Mouse (Mus musculus): ENCODE data around the gene Nop53. TPM values are rescaled to one million over a fixed set of nuclear protein-coding genes. Genes with fewer than 3 reads are reported as not detected.

The Nop53 gene
- polyA plus RNA-seq, 1 experiment = 98.1 TPM

DNA sequence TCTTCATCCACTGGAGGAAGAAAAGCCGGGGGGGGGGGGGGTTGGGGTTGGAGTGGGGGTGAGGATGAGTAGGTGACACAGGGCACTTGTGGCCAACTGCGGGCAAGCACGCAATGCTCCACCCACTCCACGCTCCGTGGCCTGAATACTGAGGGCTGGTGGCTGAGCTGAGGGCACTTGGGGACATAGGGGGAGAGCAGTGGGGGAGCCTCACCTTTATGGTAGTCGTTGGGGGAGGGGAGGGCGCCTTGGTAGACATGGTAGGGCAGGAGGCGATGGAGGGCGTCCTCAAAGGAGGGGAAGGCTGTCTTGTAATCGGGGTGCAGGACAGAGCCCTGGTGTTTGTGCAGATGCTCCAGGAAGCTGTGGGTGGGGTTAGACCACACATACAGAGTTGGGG is 29.6 kb upstream of the Nop53 start:
- Histone ChIP-seq H3K27ac (ENCODE audit: insufficient read depth, low read length) (no peak overlapping the region), H3K4me1 (ENCODE audit: control insufficient read depth, insufficient read depth, low read length) (no peaks in the 10 kb centered on the region)
- TF ChIP-seq CTCF (IDR thresholded peaks at IDR 0.05; ENCODE audit: borderline replicate concordance, insufficient read depth, low read length) (no peak), POLR2A (IDR thresholded peaks at IDR 0.05; ENCODE audit: low read depth, low read length) (no peak)

DNA sequence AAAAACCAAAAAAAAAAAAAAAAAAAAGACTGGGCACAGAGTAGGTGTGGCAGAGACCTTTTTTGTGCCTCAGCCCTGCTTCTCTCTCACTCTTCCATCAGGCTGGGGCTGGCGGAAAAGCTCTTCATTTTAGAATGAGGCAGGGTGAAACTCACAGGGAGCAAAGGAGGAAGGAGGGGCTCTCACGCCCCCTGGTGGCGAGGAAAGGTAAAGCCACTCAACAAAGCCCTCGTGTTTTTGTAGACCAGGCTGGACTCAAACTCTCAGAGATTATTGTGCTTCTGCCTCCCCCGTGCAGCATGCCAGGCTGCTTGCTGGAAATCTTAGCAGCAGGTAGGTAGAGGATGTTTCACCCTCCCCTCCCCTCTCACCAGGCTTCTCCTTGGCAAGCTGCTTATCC is 28.8 kb upstream of the Nop53 start:
- Histone ChIP-seq H3K4me1 (ENCODE audit: control insufficient read depth, insufficient read depth, low read length) (no peaks in the 10 kb centered on the region), H3K4me3 (ENCODE audit: insufficient read depth, low read length) (no peak overlapping the region), H3K27ac (ENCODE audit: insufficient read depth, low read length) (no peak overlapping the region)
- TF ChIP-seq POLR2A (IDR thresholded peaks at IDR 0.05; ENCODE audit: low read depth, low read length) (no peak), CTCF (IDR thresholded peaks at IDR 0.05; ENCODE audit: borderline replicate concordance, insufficient read depth, low read length) (peak; percentile 74)

More for the DNA sequence above, 29.6 kb upstream of the Nop53 start:
- H3K4me3 ChIP-seq (ENCODE audit: insufficient read depth, low read length) = no peak overlapping the region

DNA sequence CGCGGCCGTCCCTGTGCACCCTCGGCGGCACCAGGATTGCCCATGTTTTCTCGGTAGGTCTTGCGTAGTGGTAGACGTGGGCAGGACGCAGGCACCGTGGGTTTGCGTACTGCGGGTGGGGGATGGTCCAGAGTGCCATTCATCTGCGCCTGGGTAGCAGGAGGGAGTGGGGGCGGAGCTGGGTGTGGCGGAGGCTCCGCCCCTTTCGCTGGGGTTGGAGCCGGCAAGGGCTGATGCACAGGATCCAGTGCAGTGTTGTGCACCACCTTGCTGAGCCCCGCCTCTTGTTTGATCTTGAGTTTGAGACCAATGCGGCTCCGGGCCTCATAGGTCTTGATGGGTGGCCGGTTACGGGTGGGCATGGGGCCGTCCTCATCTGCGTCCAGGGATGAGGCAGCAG is 26.4 kb upstream of the Nop53 start:
- Histone ChIP-seq H3K4me1 (ENCODE audit: control insufficient read depth, insufficient read depth, low read length) (no peaks in the 10 kb centered on the region), H3K4me3 (ENCODE audit: insufficient read depth, low read length) (no peak overlapping the region), H3K27ac (ENCODE audit: insufficient read depth, low read length) (no peak overlapping the region)
- no peak for TF ChIP-seq CTCF (IDR thresholded peaks at IDR 0.05; ENCODE audit: borderline replicate concordance, insufficient read depth, low read length)
- no peak for TF ChIP-seq POLR2A (IDR thresholded peaks at IDR 0.05; ENCODE audit: low read depth, low read length)

DNA sequence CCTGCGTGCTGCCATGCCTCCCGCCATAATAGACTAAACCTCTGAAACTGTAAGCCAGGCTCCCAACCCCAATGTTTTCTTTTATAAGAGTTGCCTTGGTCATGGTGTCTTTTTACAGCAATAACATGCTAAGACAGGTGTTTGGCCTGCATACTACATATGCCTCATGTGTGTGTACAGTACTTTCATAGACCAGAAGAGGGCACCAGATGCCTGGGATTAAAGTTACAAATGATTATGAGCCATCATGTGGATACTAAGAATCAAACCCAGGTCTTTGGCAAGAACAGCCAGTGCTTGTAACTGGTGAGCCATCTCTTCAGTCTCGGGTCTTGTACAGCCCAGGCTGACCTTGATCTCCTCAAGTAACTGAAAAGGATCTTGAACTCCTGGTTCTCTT is 23.8 kb upstream of the Nop53 start:
- Histone ChIP-seq H3K4me3 (ENCODE audit: insufficient read depth, low read length) (no peak overlapping the region), H3K27ac (ENCODE audit: insufficient read depth, low read length) (no peak overlapping the region), H3K4me1 (ENCODE audit: control insufficient read depth, insufficient read depth, low read length) (peaks cover 3% of the 10 kb centered on the region; the same call in 1 of the 2 replicates)
- TF ChIP-seq CTCF (IDR thresholded peaks at IDR 0.05; ENCODE audit: borderline replicate concordance, insufficient read depth, low read length) = no peak

DNA sequence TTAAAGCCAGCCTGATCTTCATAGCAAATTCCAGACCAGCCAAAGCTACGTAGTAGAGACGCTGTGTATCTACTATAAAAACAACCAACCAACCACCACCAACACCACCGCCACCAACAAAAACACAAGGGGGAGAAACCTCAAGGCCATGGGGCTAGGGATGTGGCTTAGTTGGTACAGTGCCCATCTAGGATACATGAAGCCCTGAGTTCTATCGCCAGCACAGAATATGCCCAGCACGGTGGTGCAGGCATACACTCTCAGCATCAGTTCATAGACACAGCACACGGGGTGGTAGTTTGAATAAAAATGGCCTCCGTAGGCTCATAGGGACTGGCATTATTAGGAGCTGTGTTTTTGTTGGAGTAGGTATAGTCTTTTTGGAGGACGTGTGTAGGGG is 22.4 kb upstream of the Nop53 start:
- H3K4me3 ChIP-seq (ENCODE audit: insufficient read depth, low read length) = no peak overlapping the region
- H3K27ac ChIP-seq (ENCODE audit: insufficient read depth, low read length) = no peak overlapping the region
- peaks cover 4% of the 10 kb centered on the region; the same call in 1 of the 2 replicates for H3K4me1 ChIP-seq (ENCODE audit: control insufficient read depth, insufficient read depth, low read length)
- TF ChIP-seq POLR2A (IDR thresholded peaks at IDR 0.05; ENCODE audit: low read depth, low read length) (no peak), CTCF (IDR thresholded peaks at IDR 0.05; ENCODE audit: borderline replicate concordance, insufficient read depth, low read length) (no peak)

DNA sequence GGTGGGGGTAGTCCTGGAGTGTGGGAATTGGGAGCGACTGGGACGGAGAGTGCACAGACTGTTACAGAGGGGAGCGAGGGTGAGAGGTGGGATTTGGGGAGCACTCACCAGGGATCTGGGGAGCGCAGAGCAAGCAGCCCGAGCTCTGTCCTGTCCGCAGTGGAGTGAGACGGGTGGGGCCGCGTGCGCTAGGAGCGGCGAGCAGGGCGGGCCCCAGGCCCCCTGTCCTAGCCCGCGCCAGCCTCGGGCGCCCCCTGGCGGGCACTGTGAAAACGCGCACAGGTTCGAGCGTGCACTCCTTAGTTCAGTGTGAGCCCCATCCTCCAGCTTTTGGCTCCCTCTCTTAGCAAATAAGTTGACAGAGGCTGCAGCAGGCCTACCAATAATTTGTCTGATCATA is 21.4 kb upstream of the Nop53 start, which contains the start of gene Ehd2:
Ehd2 (minus strand) TSS at position 256 of the 400 bp plus-strand sequence.
- TF ChIP-seq CTCF (IDR thresholded peaks at IDR 0.05; ENCODE audit: borderline replicate concordance, insufficient read depth, low read length) (peak; percentile 79), POLR2A (IDR thresholded peaks at IDR 0.05; ENCODE audit: low read depth, low read length) (peak; percentile 96)
- peak within 1 kb of the TSS; percentile 90 for H3K4me3 ChIP-seq (ENCODE audit: insufficient read depth, low read length)
- peaks cover 9% of the 10 kb centered on the region; the same call in 1 of the 2 replicates for H3K4me1 ChIP-seq (ENCODE audit: control insufficient read depth, insufficient read depth, low read length)
- H3K27ac ChIP-seq (ENCODE audit: insufficient read depth, low read length) = peak within 1 kb of the TSS; percentile 58

DNA sequence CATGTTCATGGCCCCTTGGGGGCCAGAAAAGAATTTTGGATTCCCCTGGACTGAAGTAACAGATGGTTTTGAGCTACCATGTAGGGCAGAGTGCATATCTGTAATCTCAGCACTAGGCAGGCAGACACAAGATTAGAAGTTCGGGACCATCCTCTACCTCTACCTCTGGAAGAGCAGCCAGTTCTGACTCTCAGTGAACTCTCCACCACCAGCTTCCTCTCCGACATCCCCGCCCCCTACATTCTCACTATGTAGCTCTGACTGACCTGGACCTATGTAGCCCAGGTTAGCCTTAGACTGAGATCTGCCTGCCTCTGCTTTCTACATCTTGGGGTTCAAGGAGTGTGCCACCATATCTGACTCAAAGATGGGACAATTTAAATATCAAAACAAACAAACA is 20.6 kb upstream of the Nop53 start:
- Histone ChIP-seq H3K4me3 (ENCODE audit: insufficient read depth, low read length) (peak overlapping the region; percentile 90), H3K27ac (ENCODE audit: insufficient read depth, low read length) (peak overlapping the region; percentile 55), H3K4me1 (ENCODE audit: control insufficient read depth, insufficient read depth, low read length) (peaks cover 15% of the 10 kb centered on the region)
- TF ChIP-seq POLR2A (IDR thresholded peaks at IDR 0.05; ENCODE audit: low read depth, low read length) (no peak), CTCF (IDR thresholded peaks at IDR 0.05; ENCODE audit: borderline replicate concordance, insufficient read depth, low read length) (no peak)

DNA sequence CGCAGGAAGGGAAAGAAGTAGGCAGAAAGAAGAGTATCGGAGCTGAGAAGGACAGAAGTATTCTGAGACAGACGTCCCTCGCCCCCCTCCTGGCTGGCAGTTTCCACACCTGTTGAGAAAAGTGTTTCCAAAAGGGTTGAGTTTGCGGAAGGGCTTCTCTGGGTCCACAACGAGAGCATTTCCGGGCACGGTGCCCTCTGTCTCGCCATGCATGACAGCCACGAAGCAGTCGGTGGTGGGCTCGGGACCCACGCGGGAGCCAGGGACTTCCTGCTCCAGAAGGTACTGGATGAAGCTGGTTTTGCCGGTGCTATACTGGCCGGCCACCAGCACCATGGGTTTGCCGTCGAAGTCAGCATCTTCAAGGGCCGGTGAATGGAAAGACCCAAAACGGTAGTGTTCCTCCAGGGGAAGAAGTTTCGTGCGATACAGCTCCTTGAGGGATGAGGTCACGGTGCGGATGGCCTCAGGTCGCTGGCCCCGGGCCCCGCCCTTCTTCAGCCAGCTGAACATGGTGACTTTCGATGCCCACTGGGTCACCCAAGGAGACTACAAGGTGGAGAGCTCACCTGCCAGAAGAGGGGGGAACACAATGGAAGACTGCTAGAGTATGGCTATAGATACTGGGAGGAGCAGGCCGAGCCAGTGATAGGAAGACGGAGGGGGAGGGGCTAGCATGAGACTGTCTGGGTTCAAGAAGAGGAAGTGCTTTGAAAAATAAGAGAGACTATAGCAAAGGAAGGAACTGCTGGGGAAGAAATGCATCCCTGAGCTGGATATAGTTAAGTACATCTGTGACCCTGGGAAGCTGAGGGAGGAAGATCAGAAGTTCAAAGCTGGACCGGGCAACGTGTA is 18.2 kb upstream of the Nop53 start:
- peaks cover 28% of the 10 kb centered on the region for H3K4me1 ChIP-seq (ENCODE audit: control insufficient read depth, insufficient read depth, low read length)
- TF ChIP-seq POLR2A (IDR thresholded peaks at IDR 0.05; ENCODE audit: low read depth, low read length) = no peak
- no peak for TF ChIP-seq CTCF (IDR thresholded peaks at IDR 0.05; ENCODE audit: borderline replicate concordance, insufficient read depth, low read length)
- H3K27ac ChIP-seq (ENCODE audit: insufficient read depth, low read length) = peak overlapping the region; percentile 74
- H3K4me3 ChIP-seq (ENCODE audit: insufficient read depth, low read length) = no peak overlapping the region

DNA sequence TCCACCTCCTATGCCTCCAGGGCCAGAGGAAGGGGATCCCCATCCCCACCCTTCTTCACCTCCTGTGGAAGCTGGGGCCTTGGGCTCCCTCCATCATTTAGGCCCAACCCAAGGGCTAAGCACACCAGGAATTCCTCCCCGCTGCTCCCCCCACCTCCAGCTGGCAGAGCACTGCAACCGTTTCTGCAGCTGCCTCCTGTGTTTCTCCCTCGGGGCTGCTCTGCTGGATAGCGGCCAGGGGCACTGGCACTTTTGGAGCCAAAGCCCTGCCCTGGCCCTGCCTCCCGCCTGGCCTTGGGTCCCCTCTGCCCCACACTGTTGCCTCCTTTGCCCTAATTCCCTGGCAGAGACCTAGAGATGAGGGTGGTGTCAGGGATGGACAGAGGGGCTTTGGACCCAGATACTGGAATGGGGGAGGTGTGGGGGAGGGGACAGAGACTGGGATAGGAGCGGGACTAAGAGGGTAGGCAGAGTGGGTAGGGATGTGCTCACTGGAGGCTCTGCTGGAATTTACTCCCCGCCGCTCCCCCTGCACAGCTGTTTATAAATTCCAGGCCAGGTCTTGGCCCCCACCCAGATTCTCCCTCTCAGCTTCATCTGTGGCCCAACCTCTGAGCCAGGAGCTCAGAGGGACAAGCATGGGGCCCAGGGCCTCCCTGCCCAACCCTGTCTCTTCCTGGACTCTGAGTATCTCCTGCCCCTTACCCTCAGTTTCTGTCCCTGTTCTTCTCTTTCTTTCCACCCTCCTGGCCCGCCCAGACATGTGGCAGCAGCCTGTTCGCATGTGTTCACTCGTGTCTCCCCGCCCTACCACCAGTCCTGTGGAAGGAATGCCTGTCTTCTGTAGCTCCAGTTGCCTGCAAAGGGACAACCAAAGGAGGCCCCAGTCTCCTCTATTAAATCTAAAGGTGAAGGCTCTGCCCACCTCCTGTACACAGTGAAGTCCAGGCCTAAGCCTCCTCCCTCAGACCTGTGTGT is 16.7 kb upstream of the Nop53 start:
- Histone ChIP-seq H3K4me1 (ENCODE audit: control insufficient read depth, insufficient read depth, low read length) (peaks cover 28% of the 10 kb centered on the region), H3K4me3 (ENCODE audit: insufficient read depth, low read length) (no peak overlapping the region), H3K27ac (ENCODE audit: insufficient read depth, low read length) (peak overlapping the region; percentile 74)
- no peak for TF ChIP-seq POLR2A (IDR thresholded peaks at IDR 0.05; ENCODE audit: low read depth, low read length)
- TF ChIP-seq CTCF (IDR thresholded peaks at IDR 0.05; ENCODE audit: borderline replicate concordance, insufficient read depth, low read length) = no peak
